Mouse (Mus musculus) urinary bladder, postnatal 10 days (tissue): ENCODE data around the gene Opa3.
"Not testable (repeated sequence)": the region's sequence is repeated elsewhere in the genome, so short reads cannot be mapped to it uniquely, and the experiment has no call there.

Experiments
- DNase-seq: peaks from one replicate; pipeline ENCODE4 v3.0.0; 2022; ENCODE audit warnings: low spot score

Gene Opa3

DNA sequence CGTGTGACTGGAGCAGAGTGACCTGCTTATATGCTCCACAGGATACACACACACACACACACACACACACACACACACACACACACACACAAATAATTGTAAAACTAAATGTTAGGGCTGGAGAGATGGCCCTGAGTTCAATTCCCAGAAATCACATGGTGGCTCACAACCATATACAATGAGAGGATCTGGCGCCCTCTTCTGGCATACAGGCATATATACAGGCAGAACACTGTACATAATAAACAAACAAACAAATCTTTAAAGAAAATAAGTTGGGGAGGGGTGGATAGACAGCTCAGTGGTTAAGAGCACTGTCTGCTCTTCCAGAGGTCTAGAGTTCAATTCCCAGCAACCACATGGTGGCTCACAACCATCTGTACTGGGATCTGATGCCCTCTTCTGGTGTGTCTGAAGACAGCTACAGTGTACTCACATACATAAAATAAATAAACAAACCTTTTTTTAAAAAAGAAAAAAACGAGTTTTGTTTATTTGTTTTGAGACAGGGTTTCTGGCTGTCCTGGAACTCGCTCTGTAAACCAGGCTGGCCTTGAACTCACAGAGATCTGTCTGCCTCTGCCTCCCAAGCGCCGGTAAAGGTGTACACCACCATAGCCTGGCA, 53.7 kb downstream of the Opa3 start:
- not testable (repeated sequence) for DNase-seq

DNA sequence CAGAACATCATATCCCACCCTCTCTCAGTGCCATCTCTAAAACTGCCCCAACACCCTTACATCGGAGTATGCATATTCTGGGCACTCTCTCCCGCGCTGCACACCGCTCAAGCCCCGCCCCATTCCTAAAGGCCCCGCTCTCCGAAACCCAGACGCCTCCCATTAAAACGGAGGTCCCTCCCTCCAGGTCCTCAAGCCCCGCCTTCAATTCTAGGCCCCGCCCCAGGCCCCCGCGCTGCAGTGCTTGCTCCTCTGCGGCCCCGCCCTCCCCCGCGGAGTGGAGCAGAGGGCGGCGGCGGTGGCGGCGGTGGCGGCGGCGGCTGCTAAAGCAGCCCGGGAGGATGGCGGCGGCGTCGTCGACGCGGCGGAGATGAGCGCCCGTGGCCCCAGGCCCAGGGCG, 54.3 kb downstream of the Opa3 start, which contains the start of gene Rtn2:
Gene Rtn2 (plus strand): TSS at position 240 of the 400 bp plus-strand sequence.
- DNase-seq = no peak

DNA sequence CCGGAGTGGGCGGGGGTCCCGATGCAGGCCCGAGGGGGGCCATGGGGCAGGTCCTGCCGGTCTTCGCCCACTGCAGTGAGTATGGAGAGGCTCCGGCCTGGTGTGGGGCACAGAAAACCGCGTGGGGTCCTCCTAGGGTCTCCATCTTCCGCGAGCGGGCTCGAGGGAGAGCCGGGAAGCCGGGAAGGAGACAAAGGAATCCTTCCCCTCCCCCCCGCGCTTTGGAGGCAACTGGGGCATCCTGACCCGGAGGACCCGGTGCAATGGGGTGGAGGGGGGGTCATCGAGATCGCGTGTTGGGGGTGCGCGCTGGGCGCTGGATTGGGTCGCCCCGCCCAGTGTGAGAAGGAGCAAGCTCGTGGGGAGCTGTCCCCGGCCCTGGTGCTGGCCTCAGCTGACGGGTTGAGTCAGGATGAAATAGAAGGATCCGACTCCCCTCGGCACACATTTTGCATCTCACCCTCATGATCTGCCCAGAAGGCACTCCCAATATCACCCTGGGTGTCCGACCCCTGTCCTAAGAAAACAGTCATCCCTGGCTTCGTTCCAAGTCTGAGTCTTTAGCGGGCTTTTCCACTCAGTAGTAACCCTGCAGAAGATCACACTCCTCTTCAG, 54.8 kb downstream of the Opa3 start:
- no peak for DNase-seq

DNA sequence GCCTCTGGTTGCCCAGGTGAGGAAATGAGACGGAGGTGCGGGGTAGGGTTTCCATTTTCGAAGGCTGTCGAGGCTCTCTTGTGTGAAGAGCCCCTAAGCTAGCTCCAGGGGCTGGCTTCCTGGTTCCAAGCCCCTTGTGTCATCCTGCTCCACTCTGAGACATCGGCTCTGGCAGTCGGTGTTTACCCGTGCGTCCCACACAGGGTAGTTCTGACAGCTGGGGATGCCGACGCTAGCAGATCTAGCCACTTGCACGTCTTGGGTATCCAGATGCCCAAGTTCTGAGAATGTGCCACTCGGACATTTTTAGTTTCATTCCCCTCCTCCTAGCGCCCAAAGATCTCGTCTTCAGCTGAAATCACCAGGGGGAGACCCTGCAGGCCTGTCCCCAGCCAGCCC, 55.3 kb downstream of the Opa3 start:
- DNase-seq = no peak

DNA sequence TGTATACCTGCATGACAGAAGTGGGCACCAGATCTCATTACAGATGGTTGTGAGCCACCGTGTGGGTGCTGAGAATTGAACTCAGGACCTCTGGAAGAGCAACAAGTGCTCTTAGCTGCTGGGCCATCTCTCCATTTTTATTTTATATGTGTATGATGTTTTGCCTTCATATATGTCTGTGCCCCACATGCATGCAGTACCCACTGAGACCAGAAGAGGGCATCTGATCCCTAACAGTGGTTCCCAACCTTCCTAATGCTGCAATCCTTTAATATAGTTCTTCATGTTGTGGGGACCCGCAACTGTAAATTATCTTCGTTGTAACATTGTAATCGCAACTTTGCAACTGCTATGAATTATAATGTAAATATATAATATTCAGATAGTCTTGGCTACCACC, 56.6 kb downstream of the Opa3 start:
- no peak for DNase-seq

DNA sequence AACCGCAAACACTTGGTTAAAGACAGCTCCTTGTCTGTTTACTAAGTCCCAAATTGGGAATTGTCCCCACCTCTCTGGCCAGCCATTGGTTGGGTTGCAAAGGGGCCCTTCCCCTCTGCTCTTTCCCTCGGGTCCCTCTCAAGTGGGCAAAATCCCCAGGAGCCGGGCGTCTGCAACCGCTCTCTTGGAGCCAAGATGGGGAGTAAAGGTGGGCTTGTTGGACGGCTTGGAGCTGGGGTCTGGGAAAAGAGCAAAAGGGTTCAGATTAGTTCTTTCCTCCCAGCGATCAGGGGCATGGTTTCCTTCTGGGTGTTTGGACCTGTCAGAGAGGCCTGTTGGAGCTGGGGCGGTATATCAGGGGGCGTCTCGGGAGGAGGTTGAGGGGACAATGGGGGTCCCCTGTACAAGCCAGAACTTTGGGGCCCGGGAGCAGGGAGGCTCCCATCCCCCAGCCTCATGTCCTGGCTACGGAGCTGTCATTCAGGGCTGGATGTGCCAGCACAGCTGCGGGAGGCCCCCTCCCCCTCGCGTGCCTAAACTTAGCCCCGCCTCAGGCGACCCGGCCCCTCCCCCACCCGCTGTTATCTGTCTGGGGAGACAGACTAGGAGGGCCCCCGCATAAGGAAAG, 62.9 kb downstream of the Opa3 start:
- no peak for DNase-seq

DNA sequence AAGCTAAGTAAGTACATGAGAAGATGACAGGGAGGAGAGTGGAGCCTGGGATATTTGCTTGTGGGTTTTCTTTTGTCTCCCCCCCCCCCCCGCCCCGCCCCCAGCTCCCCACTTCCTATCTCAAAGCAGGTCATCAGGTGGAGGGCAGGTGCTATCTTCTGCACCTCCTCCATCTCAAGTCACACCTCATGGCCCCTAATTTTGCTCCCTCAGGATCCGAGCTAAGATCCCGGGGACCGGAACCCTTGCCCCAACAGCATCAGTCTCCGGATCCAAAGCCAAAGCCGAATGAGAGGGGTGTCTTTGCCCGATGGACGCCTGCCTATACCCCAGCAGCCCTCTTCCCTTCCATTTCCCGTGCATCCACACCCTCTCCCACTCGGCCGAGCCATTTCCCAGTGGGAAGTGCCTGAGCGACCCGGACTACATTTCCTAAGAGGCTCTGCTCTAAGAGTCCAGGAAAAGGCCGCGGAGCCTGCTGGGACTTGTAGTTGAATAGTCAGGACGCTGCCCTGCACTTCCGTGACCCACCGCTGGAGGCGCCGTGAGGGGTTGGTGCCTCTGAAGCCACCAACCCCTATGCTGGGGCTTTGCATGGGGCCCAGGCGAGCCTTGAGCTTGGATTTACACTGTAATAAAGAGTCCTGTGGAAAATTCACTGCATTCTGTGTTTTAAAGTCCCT, 67.5 kb downstream of the Opa3 start:
- DNase-seq = peak; percentile 95

DNA sequence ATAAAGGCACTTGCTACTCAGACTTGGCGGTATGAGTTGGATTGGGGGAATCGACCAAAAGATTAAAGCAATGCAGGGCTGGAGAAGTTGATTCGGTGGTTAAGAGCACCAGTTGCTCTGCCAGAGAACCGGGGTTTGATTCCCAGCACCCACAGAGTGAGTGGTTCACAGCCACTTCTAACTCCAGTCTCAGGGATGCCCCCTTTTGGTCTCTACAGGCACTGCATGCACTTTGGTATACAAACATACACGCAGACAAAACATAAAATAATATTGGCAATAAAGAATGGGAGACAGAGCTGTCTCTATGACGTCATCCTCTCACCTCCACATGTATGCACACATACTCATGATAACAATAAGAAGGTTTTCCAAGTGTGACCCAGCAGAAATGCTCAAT, 68.9 kb downstream of the Opa3 start:
- DNase-seq = no peak

DNA sequence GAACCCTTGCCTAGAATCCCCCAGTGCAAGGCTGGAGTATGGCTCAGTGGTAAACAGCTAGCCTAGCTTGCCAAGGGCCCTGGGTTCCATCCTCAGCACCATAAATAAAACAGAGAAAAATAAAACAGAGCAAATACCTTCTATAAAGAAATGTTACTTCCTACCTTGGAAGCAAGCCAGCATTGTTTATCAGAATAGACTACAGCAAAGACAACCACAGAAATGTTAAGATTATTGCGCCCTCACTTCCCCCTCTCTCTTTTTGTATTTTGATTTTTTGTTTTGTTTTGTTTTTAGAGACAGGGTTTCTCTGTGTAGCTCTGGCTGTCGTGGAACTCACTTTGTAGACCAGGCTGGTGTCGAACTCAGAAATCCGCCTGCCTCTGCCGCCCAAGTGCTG, 69.7 kb downstream of the Opa3 start:
- no peak for DNase-seq

DNA sequence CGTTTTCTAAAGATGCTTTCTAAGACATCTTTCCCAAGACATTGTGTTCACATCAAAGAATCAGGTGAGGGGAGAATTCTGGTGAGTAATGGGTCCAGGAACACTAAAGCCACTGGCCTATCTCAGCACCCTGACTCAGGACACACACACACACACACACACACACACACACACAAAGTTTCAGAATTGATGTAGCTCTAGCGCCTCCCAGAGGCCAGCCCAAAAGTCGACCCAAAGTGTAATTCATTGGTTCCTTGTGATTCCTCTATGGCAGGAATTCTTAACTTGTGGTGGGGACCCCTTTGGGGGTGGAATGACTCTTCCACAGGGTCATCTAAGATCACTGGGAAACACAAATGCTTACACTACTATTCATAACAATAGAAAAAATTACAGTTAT, 71.1 kb downstream of the Opa3 start:
- no peak for DNase-seq

DNA sequence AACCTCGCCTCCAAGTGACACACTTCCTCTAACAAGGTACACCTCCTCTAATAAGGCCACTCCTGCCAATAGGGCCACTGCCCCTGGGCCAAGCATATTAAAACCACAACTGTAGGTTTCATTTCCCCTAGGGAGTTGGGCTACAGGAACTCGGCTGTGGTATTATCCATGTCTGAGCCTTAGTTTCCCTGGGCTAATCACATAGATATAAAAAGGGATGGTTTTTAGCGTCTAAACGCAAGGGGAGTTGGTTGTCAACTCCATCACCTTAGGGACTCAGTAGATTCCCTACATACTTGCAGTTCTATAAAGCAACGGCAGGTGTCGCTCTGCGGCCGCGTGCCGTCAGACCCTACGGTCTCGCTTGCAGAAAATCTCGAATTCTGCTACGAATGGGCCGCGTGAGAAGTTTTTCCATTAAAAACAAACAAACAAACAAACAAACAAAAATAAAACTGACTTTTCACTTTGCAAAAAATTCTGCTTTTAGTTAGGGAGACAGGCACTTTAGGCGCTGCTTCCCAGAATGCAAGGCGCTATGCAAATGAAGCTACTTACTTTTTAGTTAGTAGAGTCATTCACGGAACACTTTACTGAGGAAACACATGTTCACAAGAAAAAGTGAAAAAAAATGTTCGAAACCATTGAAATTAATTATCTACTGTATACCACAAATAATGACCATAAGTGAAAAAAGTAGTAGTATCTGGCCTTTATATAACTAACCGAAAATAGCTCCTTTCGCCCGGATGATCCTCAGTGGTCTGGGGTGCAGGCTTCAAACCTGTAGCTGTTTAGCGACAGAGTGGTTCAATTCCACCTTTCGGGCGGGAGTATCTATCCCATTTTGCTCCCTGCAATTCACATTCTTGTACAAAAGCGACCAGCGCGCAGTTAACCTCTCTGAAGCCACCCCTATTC, 72.6 kb downstream of the Opa3 start:
- DNase-seq = no peak

DNA sequence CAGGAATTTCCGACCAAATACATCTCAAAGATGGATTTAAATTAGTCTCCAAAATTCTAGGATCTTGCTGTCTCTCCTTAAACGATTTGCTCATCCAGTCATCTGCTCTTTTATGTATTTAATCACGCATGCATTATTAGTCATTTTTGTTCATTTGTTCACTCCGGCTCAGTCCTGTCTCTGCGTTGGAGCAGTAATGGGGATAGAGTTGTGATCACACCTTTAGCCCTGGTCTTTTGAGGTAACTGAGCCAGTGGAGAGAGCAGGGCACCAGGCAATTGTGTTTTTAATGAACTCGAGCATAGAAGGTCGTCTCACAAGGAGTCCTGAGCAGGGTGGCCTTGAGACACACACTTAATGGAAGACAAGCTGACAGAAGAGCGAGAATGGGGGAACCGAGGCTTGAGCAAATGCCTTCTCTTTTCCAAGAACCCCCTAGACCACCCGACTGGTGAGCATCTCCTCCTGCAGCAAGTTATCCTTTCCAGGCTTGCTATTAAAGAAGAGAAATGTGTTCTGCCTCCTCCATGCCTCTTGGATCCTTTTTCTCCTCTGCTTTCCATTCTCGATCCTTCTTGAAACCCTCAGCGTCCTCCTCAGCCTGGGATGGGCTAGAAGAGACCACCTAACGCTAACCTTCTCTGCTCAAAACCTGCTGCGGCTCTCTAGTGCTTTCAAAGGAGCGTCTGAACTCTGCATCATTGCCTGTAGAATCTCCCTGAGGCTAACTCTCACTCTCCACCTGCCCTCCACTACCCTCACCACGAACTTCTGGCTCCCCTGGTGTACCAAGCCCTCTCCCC, 73.5 kb downstream of the Opa3 start:
- no peak for DNase-seq

DNA sequence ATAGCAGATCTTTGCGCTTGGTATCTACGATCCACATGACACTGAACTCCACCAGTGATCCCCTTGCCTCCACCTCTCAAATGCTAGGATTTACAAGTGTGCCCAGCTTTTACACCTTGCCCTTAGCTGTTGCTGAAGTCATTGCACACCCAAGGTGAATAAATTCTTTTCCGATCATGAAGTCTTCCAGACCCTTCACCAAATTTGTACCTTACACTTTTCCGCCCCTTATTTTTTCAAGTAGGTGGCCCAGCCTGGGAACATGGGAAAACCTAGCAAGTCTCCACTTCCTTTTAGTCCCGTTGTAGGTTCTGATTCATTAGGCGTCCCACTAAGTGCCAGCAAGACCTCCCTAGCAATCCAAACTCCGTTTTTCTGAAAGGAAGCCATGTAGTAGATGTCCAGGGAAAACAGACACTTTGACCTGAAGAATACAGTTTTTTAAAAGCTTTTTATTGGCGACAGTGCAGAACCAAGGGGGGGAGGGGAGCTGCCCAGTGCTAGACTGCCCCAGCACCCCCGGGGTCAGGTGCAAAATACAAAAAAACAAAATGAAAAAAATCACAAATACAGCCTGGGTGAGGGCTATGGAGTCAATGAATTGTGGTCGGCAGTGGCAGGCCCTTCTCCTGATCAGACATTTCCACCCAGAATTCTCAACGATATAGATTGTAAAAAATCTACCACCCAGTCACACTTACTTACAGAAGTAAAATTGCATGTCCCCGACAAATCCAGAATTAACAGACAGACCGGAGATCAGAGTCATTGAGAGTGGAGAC, 74.3 kb downstream of the Opa3 start:
- no peak for DNase-seq

DNA sequence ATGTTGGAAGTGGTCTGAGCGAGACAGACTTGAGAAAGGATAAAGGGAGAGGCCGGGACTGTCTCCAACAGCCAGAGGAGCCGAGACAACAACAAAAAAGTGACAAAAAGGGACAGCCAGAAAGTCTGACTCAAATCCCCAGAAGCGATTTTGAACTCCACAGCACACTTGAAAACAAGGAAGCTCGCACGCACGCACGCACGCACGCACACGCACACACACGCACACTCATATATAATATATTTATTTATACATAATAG, 74.8 kb downstream of the Opa3 start:
- DNase-seq = no peak

DNA sequence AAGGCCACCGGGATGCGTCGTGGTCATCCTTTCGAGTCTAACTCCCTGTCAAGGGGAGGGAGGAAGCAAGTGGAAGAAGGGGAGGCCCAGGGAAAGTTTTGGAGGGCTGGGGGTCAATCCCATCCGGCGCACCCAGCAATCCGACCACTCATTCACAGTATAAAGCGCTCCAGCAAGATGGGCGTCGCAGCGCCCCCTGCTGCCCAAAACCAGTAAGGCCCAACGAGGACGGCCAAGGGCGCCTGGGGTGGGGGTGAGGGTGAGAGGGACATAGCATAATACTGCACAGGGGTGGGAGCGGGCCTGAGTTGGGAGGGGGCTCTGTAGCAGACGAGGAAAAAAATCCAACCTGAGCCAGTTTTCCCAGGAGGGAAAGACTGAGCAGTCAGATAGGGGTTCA, 75.6 kb downstream of the Opa3 start:
- no peak for DNase-seq

DNA sequence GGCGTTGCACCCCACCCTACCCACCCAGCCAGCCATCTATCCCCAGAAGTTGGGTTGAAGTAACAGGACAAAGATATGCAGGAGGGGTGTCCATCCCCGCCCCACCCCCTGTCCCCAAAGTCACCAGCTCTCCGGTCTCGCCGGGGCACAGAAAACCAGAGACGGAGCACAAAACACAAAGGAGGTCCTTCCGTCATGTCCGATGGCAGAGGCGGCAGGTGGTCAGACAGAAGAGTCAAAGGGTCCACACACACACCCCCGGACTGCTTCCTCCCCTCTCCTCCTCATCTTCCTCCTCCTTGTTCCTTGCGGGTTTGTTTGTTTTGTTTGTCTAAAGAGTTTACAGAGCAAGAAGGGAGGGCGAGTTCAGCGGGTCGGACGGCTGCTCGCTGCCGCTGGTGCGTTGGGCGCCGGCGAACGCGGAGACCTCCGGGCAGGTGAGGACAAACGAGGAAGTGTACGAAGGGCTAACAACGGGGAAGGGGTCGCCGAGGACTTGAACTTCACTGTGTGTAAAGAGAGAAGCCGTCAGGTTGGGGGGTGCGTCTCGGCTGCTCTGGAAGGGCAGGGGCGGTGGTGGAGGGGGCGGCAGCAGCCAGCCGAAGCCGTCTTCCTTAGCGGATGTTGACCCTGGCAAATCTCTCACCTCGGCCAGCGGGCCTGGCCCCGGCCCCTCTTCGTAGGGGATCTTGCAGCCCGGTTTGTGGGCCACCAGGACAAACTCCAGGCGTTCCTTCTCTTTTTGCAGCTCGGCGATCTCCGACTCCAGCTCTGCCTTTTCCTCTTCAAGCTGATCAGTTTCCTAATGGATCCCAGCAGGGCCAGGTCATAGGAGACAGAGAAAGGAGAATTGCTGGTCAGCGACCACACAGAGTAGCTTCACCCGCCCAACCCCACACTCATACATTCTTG, 76.6 kb downstream of the Opa3 start:
- DNase-seq = no peak

DNA sequence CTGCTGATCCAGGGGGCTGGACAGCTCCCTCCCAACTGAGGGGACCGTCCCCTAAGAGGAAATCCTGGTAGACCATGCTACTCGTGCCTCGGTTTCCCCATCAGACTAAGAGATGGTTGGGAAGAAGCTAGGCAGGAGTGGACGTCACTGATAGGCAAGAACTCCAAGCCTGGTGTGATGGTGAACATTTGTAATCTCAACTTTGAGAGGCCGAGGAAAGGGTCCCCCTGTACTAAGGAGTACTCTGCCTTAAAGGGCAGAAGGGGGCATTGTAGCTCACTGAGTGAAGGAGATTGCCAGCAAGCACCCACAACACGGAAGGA, 77.2 kb downstream of the Opa3 start:
- no peak for DNase-seq
